Mouse (Mus musculus): ENCODE results near the gene Naxe.
A peak's percentile ranks its signal among the peaks of the same experiment; 100 is the strongest.

- TF ChIP-seq CTCF (IDR thresholded peaks at IDR 0.05; ENCODE audit: control insufficient read depth, insufficient read depth, insufficient replicate concordance, low read depth, low read length) = peak; percentile 57; the same call in 1 of the 2 replicates
- no peak for TF ChIP-seq POLR2A (IDR thresholded peaks at IDR 0.05; ENCODE audit: control insufficient read depth, low read depth, low read length)
Observed at GRCm38 (mm10) chr3:88010634-88011265, 47.5 kb downstream of the Naxe start.
